Mouse (Mus musculus) MN1 (cell line): ENCODE results near the gene Robo3.
A peak's percentile ranks its signal among the peaks of the same experiment; 100 is the strongest.

Experiments
- DNase-seq: peaks from one replicate; pipeline ENCODE4 v3.0.0-alpha.2; 2016; ENCODE audit warnings: low spot score

Gene Robo3

GRCm38 (mm10) chr9:37429326-37429725 lies 3.7 kb downstream of the Robo3 start:
- no peak for DNase-seq

- DNase-seq: no peak
Observed at GRCm38 (mm10) chr9:37421239-37421638, 11.8 kb downstream of the Robo3 start.

DNA sequence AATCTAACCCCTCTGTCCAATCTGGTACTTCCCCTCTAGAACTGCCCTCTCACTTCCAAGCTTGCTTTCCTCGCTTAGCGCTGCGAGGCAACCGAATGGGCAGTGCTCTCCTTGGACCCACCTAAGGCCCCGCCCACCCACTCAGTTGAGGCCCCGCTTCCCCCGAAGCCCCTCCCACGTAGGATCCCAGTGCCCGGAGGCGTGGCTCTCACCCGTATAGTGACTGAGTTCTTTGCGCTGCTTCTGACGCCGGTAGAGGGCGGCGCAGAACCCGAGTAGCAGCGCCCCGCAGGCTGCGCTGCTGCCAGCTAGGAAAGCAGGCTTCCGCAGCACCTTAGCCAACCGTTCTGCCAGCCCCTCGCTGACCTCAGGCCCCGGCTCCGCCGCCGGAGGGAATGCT lies 12.4 kb downstream of the Robo3 start:
- no peak for DNase-seq

GRCm38 (mm10) chr9:37418791-37419190 lies 14.3 kb downstream of the Robo3 start:
- DNase-seq: no peak

- DNase-seq: no peak
Observed at GRCm38 (mm10) chr9:37414666-37415065, 18.4 kb downstream of the Robo3 start.

DNA sequence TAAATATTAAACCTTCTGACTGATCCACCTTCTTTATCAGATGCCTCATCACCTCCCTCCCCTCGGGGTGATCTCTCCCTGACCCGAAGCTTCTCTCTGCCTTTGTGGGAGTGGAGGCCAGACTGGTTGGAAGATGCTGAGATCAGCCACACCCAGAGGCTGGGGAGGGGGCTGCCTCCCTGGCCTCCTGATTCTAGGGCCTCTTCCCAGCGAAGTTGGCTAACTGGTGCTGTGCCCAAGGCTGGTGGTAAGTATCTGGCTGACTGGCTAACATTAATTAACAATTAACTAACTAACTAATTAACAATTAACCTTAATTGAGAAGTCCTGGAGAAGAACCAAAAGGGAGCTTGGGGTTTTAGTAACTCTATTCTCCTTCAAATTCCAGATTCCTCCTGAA lies 20.1 kb downstream of the Robo3 start:
- DNase-seq: no peak

GRCm38 (mm10) chr9:37409698-37410445 lies 23.2 kb downstream of the Robo3 start:
- DNase-seq: no peak

GRCm38 (mm10) chr9:37407850-37408502 lies 25.1 kb downstream of the Robo3 start:
- DNase-seq: no peak

DNA sequence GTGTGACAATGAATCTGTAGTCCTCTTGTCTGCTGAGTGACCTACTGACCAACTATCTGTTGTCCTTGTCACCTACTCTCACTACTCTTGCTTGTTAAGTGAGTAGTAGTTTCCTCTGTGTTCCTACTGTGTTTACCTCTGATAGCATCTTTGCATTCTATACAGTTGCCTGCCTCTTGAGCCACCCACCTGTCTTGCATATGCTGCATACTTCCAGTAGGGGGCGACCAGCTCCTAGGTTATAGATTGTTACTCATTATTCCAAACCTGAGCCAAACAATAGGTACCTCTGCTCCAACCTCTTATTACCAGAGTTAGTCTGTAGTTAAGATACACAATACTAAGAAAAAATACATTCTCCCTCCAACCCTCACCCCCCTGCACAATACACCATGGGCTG lies 26.7 kb downstream of the Robo3 start:
- DNase-seq: peak; percentile 10

GRCm38 (mm10) chr9:37403011-37403410 lies 30.0 kb downstream of the Robo3 start:
- DNase-seq: no peak

DNA sequence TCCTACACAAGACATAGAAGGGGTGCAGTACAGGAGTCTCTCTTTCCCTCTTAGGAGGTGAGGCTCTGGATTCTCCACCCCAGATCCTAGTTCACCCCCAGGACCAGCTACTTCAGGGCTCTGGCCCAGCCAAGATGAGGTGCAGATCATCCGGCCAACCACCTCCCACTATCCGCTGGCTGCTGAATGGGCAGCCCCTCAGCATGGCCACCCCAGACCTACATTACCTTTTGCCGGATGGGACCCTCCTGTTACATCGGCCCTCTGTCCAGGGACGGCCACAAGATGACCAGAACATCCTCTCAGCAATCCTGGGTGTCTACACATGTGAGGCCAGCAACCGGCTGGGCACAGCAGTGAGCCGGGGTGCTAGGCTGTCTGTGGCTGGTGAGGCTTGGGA lies 30.5 kb downstream of the Robo3 start:
- DNase-seq: no peak

DNA sequence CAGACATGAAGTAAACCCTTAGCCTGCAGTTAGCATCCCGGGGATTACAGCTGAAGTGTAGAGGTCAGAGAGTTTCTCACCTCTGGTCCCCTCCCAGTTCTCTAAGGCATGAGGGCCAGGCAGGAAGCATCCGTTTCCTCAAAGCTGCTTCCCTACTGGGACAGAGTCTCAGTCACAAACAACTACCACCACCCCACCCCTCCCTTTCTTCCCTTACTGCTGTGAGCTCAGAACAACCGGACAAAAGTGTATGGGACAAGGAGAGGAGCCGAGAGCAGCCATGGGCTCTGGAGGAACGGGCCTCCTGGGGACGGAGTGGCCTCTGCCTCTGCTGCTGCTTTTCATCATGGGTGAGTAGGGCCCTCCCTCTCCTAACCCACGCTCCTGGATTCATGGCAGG lies 31.2 kb downstream of the Robo3 start, which contains the start of gene Robo4:
Gene Robo4 (plus strand): TSS at position 96 of the 400 bp plus-strand sequence.
- DNase-seq: no peak

DNA sequence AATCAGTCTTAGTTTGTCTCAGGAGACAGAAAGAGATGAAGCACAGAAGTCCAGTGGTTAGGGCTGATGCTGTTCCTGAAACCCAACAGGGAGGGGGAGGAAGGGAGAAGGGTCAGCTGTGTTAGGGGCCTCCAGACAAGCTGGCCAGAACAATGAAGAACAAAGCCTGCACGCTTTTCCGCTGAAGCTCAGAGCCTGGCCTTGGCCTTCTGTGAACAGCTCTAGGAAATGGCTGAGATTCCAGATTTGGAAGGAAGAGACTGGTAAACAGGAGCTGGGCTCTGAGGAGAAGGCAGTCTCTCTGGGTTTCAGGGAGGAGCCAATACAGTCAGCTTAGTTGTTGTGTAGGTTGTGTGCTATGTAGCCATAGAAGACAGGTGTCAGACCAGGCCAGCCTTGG lies 32.5 kb downstream of the Robo3 start:
- no peak for DNase-seq

- no peak for DNase-seq
Observed at GRCm38 (mm10) chr9:37393482-37394131, 39.4 kb downstream of the Robo3 start.

GRCm38 (mm10) chr9:37392071-37392470 lies 41.0 kb downstream of the Robo3 start:
- no peak for DNase-seq

DNA sequence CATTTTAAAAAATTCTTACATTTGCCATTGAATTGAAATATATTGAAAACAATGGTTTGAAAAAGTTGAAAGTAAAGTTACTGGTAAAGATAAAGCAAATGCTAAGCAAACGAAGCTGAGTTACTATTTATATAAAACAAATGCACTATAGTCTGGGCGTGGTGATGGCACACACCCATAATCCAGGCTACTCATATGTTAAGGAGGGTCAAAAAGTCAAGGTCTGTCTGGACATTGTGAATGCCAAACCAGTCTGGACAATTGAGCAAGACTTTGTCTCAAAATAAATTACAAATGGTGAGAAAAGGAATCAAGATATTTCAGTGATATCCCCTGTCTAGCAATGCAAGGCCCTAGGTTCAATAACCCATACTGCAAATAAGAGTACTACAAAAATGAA lies 42.2 kb downstream of the Robo3 start:
- DNase-seq: no peak

DNA sequence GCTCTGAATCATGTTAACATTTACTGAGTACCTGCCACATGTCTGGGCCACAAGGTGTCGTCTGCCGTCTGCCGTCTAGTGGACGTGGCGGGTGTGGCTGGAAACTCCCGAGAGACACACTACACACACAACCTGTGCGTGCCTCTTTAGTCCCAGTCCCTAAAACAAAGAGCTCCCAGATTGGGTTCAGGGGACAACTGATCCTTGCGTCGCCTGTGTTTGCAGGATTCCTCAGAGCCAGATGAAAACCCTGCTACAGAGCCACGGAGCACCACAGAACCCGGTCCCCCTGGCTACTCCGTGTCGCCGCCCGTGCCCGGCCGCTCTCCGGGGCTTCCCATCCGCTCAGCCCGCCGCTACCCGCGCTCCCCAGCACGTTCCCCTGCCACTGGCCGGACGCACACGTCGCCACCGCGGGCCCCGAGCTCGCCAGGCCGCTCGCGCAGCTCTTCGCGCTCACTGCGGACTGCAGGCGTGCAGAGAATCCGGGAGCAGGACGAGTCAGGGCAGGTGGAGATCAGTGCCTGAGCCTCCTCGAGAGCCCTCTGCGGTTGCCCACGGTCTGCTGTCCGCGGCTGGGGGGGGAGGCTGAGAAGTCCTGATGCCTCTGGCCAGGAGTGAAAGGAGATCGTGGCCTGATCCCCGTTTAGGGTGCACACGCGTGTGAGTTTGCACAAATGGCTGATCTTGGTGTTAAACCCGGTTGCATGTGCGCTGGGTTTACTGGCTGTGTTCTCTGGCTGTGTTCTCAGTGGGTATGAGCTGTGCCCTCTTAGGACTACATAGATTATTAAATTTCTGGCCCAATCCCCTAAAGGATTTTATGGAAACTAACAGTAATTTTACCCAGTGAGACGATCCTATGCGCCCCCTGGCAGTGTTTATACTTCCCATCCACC lies 48.5 kb downstream of the Robo3 start:
- DNase-seq: no peak

DNA sequence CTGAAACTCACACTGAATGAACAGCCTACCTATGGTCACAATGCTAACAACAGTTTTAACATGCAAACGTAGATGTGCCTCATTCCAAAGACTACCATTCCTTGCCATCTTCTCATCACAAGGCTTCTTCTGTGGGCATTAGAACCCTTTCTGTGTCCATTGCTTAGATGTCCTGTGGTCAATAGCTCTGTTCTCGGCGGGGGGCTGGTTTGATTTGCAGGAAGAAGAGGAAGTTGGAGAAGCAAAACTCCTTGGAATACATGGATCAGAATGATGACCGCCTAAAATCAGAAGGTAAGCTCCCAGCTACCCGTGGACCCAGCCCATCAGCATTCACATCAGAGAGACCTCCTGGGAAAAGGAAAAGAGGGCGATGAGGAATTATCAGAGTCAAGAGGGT lies 49.9 kb downstream of the Robo3 start:
- DNase-seq: no peak

GRCm38 (mm10) chr9:37375718-37376117 lies 57.3 kb downstream of the Robo3 start:
- no peak for DNase-seq

DNA sequence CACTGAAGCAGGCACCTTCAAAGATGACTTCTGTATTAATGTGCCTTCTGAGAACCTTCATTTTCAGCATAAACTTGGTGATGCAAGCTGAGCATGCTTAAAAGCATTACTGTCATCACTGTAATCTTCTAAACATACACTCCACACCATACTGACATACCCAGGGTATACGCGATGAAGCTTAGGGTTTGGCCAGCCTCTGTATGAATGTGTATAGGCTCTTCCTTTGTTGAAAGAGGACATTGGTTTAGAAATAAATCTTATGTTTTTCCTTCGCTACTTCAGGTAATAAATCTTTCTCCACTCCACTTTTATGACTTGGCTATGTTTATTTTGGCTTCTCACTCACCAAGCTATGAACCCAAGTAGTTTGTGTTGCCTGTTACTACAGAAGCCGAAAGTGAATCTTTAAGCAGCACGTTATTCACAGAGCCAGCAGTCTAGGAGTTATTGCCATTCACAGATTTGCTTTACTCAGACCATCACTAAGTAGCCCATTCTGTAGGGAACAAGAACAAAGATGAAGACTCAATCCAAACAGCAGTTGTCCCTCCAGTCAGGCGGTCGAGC lies 61.7 kb downstream of the Robo3 start:
- DNase-seq: no peak

DNA sequence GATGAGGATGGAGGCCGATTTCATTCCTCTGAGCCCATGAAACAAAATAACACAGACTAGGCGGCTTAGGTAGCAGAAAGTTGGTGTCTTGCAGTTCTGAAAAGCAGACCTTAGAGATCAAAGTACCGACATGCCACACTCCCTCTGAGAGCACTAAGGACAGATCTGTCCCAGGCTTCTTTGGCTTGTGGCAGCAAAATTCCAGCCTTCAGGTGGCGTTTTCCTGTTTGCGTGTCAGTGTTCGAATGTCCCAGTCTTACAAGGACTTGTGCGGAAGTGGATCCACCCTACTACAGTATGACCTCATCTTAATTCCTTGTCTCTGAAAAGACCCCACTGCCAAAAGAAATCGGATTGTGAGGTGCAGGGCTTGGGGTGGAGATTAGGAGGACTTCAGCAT lies 64.2 kb downstream of the Robo3 start:
- no peak for DNase-seq
